Mouse (Mus musculus) neural tube, embryonic 11.5 days (tissue): ENCODE measurements around the gene Irak4. TPM values are rescaled to one million over a fixed set of nuclear protein-coding genes. Genes with fewer than 3 reads are reported as not detected.

Experiments
- ATAC-seq: fragments of 200-750 bp; cut with Nextera tagmentation; 2 replicates; pipeline ENCODE4 v1.8.0; 2017; ENCODE audit warnings: moderate number of reproducible peaks, mild to moderate bottlenecking, moderate TSS enrichment, moderate library complexity; ENCODE audit not compliant: insufficient read depth, low FRiP score, low TSS enrichment
- DNase-seq: peaks from one replicate; pipeline ENCODE4 v3.0.0-alpha.2; 2015; ENCODE audit warnings: low spot score
- H3K27ac ChIP-seq: fragments of 300-500 bp; sonication (generic); 2 replicates; pipeline ENCODE4 v1.5.1; 2014; ENCODE audit warnings: low read depth, mild to moderate bottlenecking, low read length
- H3K27me3 ChIP-seq: fragments of 300-500 bp; sonication (generic); 2 replicates; pipeline ENCODE4 v1.6.1; 2014; ENCODE audit warnings: mild to moderate bottlenecking, low read length, mixed read lengths; ENCODE audit not compliant: control insufficient read depth, insufficient read depth
- H3K36me3 ChIP-seq: fragments of 300-500 bp; sonication (generic); 2 replicates; pipeline ENCODE4 v1.6.1; 2014; ENCODE audit warnings: mild to moderate bottlenecking, low read length, moderate library complexity, mixed read lengths; ENCODE audit not compliant: control insufficient read depth, insufficient read depth
- H3K4me1 ChIP-seq: fragments of 300-500 bp; sonication (generic); 2 replicates; pipeline ENCODE4 v1.6.1; 2014; ENCODE audit warnings: low read length, mixed read lengths; ENCODE audit not compliant: control insufficient read depth, insufficient read depth
- H3K4me2 ChIP-seq: fragments of 300-500 bp; sonication (generic); 2 replicates; pipeline ENCODE4 v1.6.1; 2014; ENCODE audit warnings: low read depth, mild to moderate bottlenecking, moderate library complexity
- H3K4me3 ChIP-seq: fragments of 300-500 bp; sonication (generic); 2 replicates; pipeline ENCODE4 v1.5.1; 2014; ENCODE audit warnings: low read depth, low read length
- H3K9ac ChIP-seq: fragments of 300-500 bp; sonication (generic); 2 replicates; pipeline ENCODE4 v1.6.1; 2014; ENCODE audit warnings: mild to moderate bottlenecking, low read length
- H3K9me3 ChIP-seq: fragments of 300-500 bp; sonication (generic); 2 replicates; pipeline ENCODE4 v1.6.1; 2016; ENCODE audit warnings: low read length; ENCODE audit not compliant: control insufficient read depth
- WGBS: fragments of 180-500 bp; shearing (Covaris S2); extraction: QIAGEN DNeasy Blood & Tissue Kit; methylation state at CpG from one replicate; pipeline ENCODE4 v1.1.7; 2014; 5-methylcytosine and 5-hydroxymethylcytosine counted together
- polyA plus RNA-seq: library from polyadenylated mRNA; unstranded; fragments of >200 nt; fragmentation: Nextera tagmentation; extraction: Ambion mirVana; gene quantifications from 2 replicates; pipeline ENCODE4 v1.2.1, GENCODE M21; 2014

The Irak4 gene
- polyA plus RNA-seq, 1 experiment from 2014 or later = 2.6 TPM

- no peaks in the 10 kb centered on the region for H3K27me3 ChIP-seq
- H3K9me3 ChIP-seq = no peaks in the 10 kb centered on the region
Measured at GRCm38 (mm10) chr15:94574566-94575268, 31.3 kb downstream of the Irak4 start.

DNA sequence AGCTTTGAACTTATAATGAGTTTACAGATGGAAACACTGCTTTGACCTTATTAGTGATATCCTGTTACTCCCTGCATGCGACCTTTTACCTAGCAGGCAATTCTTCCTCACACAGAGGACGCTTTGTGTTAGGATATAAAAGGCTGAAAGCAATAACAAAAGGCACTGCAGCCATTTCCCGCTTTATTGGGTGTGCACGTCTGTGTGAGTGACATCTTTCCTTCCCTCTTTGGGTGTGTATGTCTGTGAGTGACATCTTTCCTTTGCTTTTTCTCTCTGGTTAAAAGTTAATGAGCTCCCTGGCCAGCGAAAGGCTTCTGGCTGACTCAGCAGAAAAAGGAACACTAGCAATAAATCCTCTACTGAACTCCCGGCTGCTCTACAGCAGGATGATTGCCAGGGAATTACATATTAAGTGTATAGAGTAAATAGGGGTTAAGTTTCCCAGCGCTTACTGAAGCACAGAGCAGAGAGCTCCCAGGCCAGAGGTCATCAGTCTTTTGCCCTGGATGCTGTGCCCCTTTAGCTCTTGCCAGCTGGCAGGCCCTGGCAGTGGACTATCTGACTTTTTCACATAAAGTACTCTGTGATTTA is 38.7 kb downstream of the Irak4 start:
- Histone ChIP-seq H3K27me3 (no peaks in the 10 kb centered on the region), H3K4me1 (no peaks in the 10 kb centered on the region), H3K9me3 (no peaks in the 10 kb centered on the region), H3K27ac (no peak overlapping the region), H3K36me3 (peaks cover 23% of the 10 kb centered on the region), H3K9ac (no peak overlapping the region), H3K4me3 (no peak overlapping the region), H3K4me2 (no peak overlapping the region)
- WGBS = 35% methylated on average over 7 of the region's 7 CpGs
- no peak for DNase-seq
- no peak for ATAC-seq

More at GRCm38 (mm10) chr15:94574566-94575268, 31.3 kb downstream of the Irak4 start:
- Histone ChIP-seq H3K9ac (no peak overlapping the region), H3K27ac (no peak overlapping the region), H3K4me3 (no peak overlapping the region), H3K4me1 (no peaks in the 10 kb centered on the region), H3K36me3 (no peaks in the 10 kb centered on the region), H3K4me2 (no peak overlapping the region)
- ATAC-seq (no peak), DNase-seq (no peak)
- WGBS = 45% methylated on average over 4 of the region's 4 CpGs

DNA sequence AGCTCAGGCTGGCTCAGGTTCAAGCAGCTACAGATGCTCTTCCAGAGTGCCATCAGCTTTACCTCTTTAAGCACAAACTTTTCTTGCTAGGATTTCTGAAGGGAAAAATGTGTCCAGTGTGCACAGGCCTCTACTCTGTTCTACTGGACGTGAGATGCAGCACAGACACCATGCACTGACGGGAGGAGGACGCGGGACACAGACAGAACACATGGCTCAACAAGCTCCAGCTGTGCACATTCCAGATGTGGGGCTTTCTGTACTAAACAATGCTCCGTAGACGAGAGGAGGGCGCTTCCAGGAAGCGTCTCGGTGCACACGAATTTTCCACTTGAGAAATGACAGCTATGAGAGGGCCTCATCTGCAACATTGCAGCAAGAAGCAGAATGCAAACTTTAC is 39.7 kb downstream of the Irak4 start:
- Histone ChIP-seq H3K4me2 (no peak overlapping the region), H3K9me3 (no peaks in the 10 kb centered on the region), H3K4me1 (no peaks in the 10 kb centered on the region), H3K4me3 (no peak overlapping the region), H3K36me3 (peaks cover 23% of the 10 kb centered on the region), H3K27me3 (no peaks in the 10 kb centered on the region), H3K27ac (no peak overlapping the region), H3K9ac (no peak overlapping the region)
- DNase-seq (no peak), ATAC-seq (no peak)
- WGBS = 86% methylated on average over 10 of the region's 10 CpGs

GRCm38 (mm10) chr15:94584738-94585137 is 41.3 kb downstream of the Irak4 start:
- no peak overlapping the region for H3K4me3 ChIP-seq
- peaks cover 23% of the 10 kb centered on the region for H3K36me3 ChIP-seq
- H3K4me2 ChIP-seq = no peak overlapping the region

DNA sequence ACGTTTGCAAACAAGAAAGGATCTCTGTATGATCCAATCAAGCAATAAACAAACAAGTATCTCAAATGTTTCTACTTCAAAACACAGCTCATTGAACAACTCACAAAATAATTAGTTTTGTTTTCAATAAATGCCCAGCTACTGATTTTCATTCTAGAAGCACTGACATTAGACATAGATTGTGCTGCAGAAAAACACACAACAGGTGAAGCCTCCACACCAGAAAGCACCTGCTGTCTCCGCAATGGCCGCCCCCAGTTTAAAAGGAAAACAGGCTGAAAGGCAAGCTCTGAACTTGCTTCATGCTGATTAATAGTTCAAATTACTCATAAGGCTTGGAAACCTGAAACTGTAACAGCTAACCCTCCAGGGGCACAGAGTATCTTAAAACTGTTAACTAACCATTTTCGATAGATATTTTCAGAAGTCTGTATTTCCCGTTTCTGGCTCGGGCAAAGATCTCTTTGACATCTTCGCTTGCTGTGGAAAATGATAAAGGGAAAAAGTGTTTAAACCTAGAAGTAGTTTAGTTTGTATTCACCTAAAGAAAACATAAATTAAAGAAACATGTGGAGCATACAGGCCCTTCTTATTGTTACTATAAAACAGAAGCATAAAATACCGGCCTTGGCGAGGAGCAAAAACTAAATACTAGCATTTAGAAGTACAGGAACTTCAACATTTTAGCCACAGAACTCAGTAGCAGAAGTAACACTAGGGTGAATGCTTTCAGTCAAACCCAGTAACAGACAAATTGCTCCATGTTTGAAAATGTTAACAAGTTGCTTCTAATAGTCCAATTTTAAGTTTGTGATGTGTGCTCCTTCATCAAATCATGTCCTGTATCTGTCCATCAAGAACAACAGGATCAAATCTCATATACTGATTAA is 44.6 kb downstream of the Irak4 start:
- WGBS = 88% methylated on average over 9 of the region's 9 CpGs
- Histone ChIP-seq H3K36me3 (peaks cover 11% of the 10 kb centered on the region), H3K9me3 (no peaks in the 10 kb centered on the region), H3K4me2 (peak overlapping the region; percentile 72), H3K27me3 (no peaks in the 10 kb centered on the region), H3K9ac (no peak overlapping the region), H3K27ac (no peak overlapping the region), H3K4me3 (no peak overlapping the region), H3K4me1 (no peaks in the 10 kb centered on the region)
- ATAC-seq (no peak), DNase-seq (no peak)

More at GRCm38 (mm10) chr15:94584738-94585137, 41.3 kb downstream of the Irak4 start:
- WGBS = 91% methylated on average over 4 of the region's 4 CpGs
- Histone ChIP-seq H3K9me3 (no peaks in the 10 kb centered on the region), H3K27me3 (no peaks in the 10 kb centered on the region), H3K9ac (no peak overlapping the region), H3K27ac (no peak overlapping the region), H3K4me1 (no peaks in the 10 kb centered on the region)
- DNase-seq (no peak), ATAC-seq (no peak)

- Histone ChIP-seq H3K4me2 (peak within 1 kb of the TSS; percentile 72), H3K36me3 (peaks cover 6% of the 10 kb centered on the region; the same call in 1 of the 2 replicates), H3K9me3 (no peaks in the 10 kb centered on the region), H3K9ac (peak within 1 kb of the TSS; percentile 94), H3K4me1 (no peaks in the 10 kb centered on the region), H3K27ac (peak within 1 kb of the TSS; percentile 77), H3K27me3 (no peaks in the 10 kb centered on the region), H3K4me3 (peak within 1 kb of the TSS; percentile 94)
- WGBS = under 1% methylated on average over 60 of the region's 70 CpGs
- peak; percentile 97 for DNase-seq
- peak; percentile 99 for ATAC-seq
Measured at GRCm38 (mm10) chr15:94589219-94590075, 46.0 kb downstream of the Irak4 start, which contains the start of gene Twf1. TSS of gene Twf1 (minus strand) at chr15:94589889.

DNA sequence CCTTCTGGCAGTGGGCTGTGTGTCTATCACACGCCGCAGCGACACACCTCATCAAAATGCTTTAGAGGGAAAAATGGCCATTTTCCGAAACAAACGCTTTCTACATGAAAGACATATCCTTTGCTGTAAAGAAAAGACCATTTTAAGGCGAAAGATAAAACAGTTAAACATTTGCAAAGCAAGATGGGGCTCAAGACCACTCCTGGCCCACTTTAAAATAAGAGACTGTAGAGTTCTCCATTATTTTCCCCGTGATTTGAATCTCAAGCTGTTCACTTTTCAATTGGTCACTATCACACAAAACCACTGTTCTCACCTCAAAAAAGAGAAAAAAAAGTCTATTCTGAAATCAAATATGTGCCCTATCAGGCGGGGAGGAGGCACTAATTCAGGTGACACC is 46.6 kb downstream of the Irak4 start:
- Histone ChIP-seq H3K9me3 (no peaks in the 10 kb centered on the region), H3K4me1 (no peaks in the 10 kb centered on the region), H3K36me3 (0 out of 2 replicates have a peak, but pooled peaks cover under 1% of the 10 kb centered on the region), H3K4me3 (peak overlapping the region; percentile 94), H3K27ac (no peak overlapping the region), H3K9ac (no peak overlapping the region), H3K27me3 (no peaks in the 10 kb centered on the region), H3K4me2 (peak overlapping the region; percentile 32)
- WGBS = 14% methylated on average over 8 of the region's 8 CpGs
- DNase-seq (no peak), ATAC-seq (peak; percentile 20; the same call in 1 of the 2 replicates)

GRCm38 (mm10) chr15:94591356-94591755 is 47.9 kb downstream of the Irak4 start:
- no peaks in the 10 kb centered on the region for H3K9me3 ChIP-seq
- no peak overlapping the region for H3K4me2 ChIP-seq
- no peak overlapping the region for H3K4me3 ChIP-seq
- ATAC-seq = no peak
- 64% methylated on average over 4 of the region's 4 CpGs for WGBS
- DNase-seq = no peak
- no peak overlapping the region for H3K9ac ChIP-seq
- H3K27me3 ChIP-seq = no peaks in the 10 kb centered on the region
- H3K36me3 ChIP-seq = no peaks in the 10 kb centered on the region
- H3K27ac ChIP-seq = no peak overlapping the region
- H3K4me1 ChIP-seq = no peaks in the 10 kb centered on the region
